Mouse (Mus musculus) macrophage (primary cell): ENCODE data around the gene Slc47a1. TPM values are rescaled to one million over a fixed set of nuclear protein-coding genes. Genes with fewer than 3 reads are reported as not detected.

Experiments used
- polyA plus RNA-seq: library from polyadenylated mRNA; stranded (reverse); fragments of 250-400 nt; gene quantifications from 3 replicates; pipeline ENCODE4 v1.2.4, GENCODE M21; 2018; ENCODE audit warnings: inconsistent platforms

Gene Slc47a1
- polyA plus RNA-seq, 1 experiment from 2014 or later = not detected

Other genes with a start within 250 kb of the Slc47a1 start
- 20.1 to 31.2 TPM (median 25.8 TPM) in 3 replicates for gene Usp22, start 203.3 kb downstream of the Slc47a1 start, polyA plus RNA-seq
- gene Aldh3a1, start 170.8 kb downstream of the Slc47a1 start, polyA plus RNA-seq = not detected in 3 replicates
- 41.1 to 44.6 TPM (median 44.0 TPM) in 3 replicates for gene Aldh3a2, start 110.9 kb downstream of the Slc47a1 start, polyA plus RNA-seq
- not detected in 3 replicates for gene Slc47a2, start 35.5 kb downstream of the Slc47a1 start, polyA plus RNA-seq
- not detected in 3 replicates for gene Rnf112, start 75.8 kb upstream of the Slc47a1 start, polyA plus RNA-seq
- gene Mfap4, start 107.1 kb upstream of the Slc47a1 start, polyA plus RNA-seq = not detected in 3 replicates
- gene Mapk7, start 116.1 kb upstream of the Slc47a1 start, polyA plus RNA-seq = 28.5 to 49.5 TPM (median 37.8 TPM) in 3 replicates
- gene B9d1, start 126.8 kb upstream of the Slc47a1 start, polyA plus RNA-seq = 0.59 to 0.91 TPM in 2 of 3 replicates, not detected in the other
- 0.20 to 0.98 TPM (median 0.42 TPM) in 3 replicates for gene Epn2, start 201.3 kb upstream of the Slc47a1 start, polyA plus RNA-seq